Mouse (Mus musculus) hindbrain, embryonic 16.5 days (tissue): Measurements from ENCODE around the gene Sez6l2. TPM values are rescaled to one million over a fixed set of nuclear protein-coding genes. Genes with fewer than 3 reads are reported as not detected.
A peak's percentile ranks its signal among the peaks of the same experiment; 100 is the strongest.

ENCODE experiments used
- ATAC-seq: fragments of 200-750 bp; cut with Nextera tagmentation; 2 replicates; pipeline ENCODE4 v1.8.0; 2017; ENCODE audit warnings: moderate TSS enrichment, moderate library complexity
- H3K27ac ChIP-seq: fragments of 300-500 bp; sonication (generic); 2 replicates; pipeline ENCODE4 v1.5.1; 2014; ENCODE audit warnings: low read depth, mild to moderate bottlenecking, control low read depth, low read length, moderate library complexity
- H3K27me3 ChIP-seq: fragments of 300-500 bp; sonication (generic); replicated peaks from 2 replicates; pipeline ENCODE4 v1.6.1; 2014; ENCODE audit warnings: low read length; ENCODE audit not compliant: control insufficient read depth, insufficient read depth
- H3K36me3 ChIP-seq: fragments of 300-500 bp; sonication (generic); 2 replicates; pipeline ENCODE4 v1.6.1; 2014; ENCODE audit warnings: mild to moderate bottlenecking, low read length, moderate library complexity, mixed read lengths; ENCODE audit not compliant: control insufficient read depth, insufficient read depth
- H3K4me1 ChIP-seq: fragments of 300-500 bp; sonication (generic); 2 replicates; pipeline ENCODE4 v1.6.1; 2014; ENCODE audit warnings: low read depth, low read length; ENCODE audit not compliant: control insufficient read depth, insufficient read depth
- H3K4me2 ChIP-seq: fragments of 300-500 bp; sonication (generic); 2 replicates; pipeline ENCODE4 v1.6.1; 2014; ENCODE audit warnings: mild to moderate bottlenecking, low read length, control low read depth, moderate library complexity
- H3K4me3 ChIP-seq: fragments of 300-500 bp; sonication (generic); 2 replicates; pipeline ENCODE4 v1.5.1; 2014; ENCODE audit warnings: mild to moderate bottlenecking, low read length, control low read depth, moderate library complexity
- H3K9ac ChIP-seq: fragments of 300-500 bp; sonication (generic); 2 replicates; pipeline ENCODE4 v1.6.1; 2014; ENCODE audit warnings: low read depth, mild to moderate bottlenecking, control low read depth, low read length, moderate library complexity
- H3K9me3 ChIP-seq: fragments of 300-500 bp; sonication (generic); 2 replicates; pipeline ENCODE4 v1.6.1; 2014; ENCODE audit warnings: mild to moderate bottlenecking, low read length, moderate library complexity; ENCODE audit not compliant: control insufficient read depth
- WGBS: fragments of 180-500 bp; shearing (Covaris S2); extraction: QIAGEN DNeasy Blood & Tissue Kit; methylation state at CpG from one replicate; pipeline ENCODE4 v1.1.7; 2014; 5-methylcytosine and 5-hydroxymethylcytosine counted together
- polyA plus RNA-seq: library from polyadenylated mRNA; unstranded; fragments of >200 nt; fragmentation: Nextera tagmentation; extraction: Ambion mirVana; gene quantifications from 2 replicates; pipeline ENCODE4 v1.2.1, GENCODE M21; 2015

Sez6l2 gene
- polyA plus RNA-seq, 1 experiment from 2014 or later, result 56.7 TPM

GRCm38 (mm10) chr7:127008239-127009019 is 58.1 kb downstream of the Sez6l2 start:
- Histone ChIP-seq H3K27ac (peak overlapping the region; percentile 54), H3K36me3 (no peaks in the 10 kb centered on the region), H3K4me3 (no peak overlapping the region), H3K9ac (peak overlapping the region; percentile 10; the same call in 1 of the 2 replicates), H3K9me3 (no peaks in the 10 kb centered on the region), H3K4me2 (no peak overlapping the region), H3K4me1 (no peaks in the 10 kb centered on the region; the same call in 1 of the 2 replicates), H3K27me3 (no peaks in the 10 kb centered on the region)
- WGBS, result 50% methylated on average over 9 of the region's 9 CpGs
- peak; percentile 82 for ATAC-seq

GRCm38 (mm10) chr7:127009307-127010085 is 59.1 kb downstream of the Sez6l2 start:
- H3K27me3 ChIP-seq, result no peaks in the 10 kb centered on the region
- H3K4me1 ChIP-seq, result peaks cover 6% of the 10 kb centered on the region
- no peak overlapping the region for H3K4me2 ChIP-seq
- no peaks in the 10 kb centered on the region for H3K36me3 ChIP-seq
- H3K9me3 ChIP-seq, result no peaks in the 10 kb centered on the region
- no peak overlapping the region for H3K4me3 ChIP-seq
- no peak for ATAC-seq
- WGBS, result 81% methylated on average over 17 of the region's 17 CpGs
- H3K27ac ChIP-seq, result peak overlapping the region; percentile 54; the same call in 1 of the 2 replicates
- H3K9ac ChIP-seq, result no peak overlapping the region

- no peaks in the 10 kb centered on the region for H3K9me3 ChIP-seq
- no peak for ATAC-seq
- H3K9ac ChIP-seq, result no peak overlapping the region
- H3K27ac ChIP-seq, result no peak overlapping the region
- peaks cover 15% of the 10 kb centered on the region for H3K4me1 ChIP-seq
- H3K4me3 ChIP-seq, result no peak overlapping the region
- H3K36me3 ChIP-seq, result no peaks in the 10 kb centered on the region; the same call in 1 of the 2 replicates
- H3K4me2 ChIP-seq, result no peak overlapping the region
- H3K27me3 ChIP-seq, result no peaks in the 10 kb centered on the region
- WGBS, result 95% methylated on average over 2 of the region's 2 CpGs
Measured at GRCm38 (mm10) chr7:127011051-127011450, 60.7 kb downstream of the Sez6l2 start.

GRCm38 (mm10) chr7:127011717-127012116 is 61.4 kb downstream of the Sez6l2 start:
- no peak for ATAC-seq
- no peak overlapping the region for H3K4me3 ChIP-seq
- H3K9me3 ChIP-seq, result no peaks in the 10 kb centered on the region
- H3K36me3 ChIP-seq, result no peaks in the 10 kb centered on the region; the same call in 1 of the 2 replicates
- no peak overlapping the region for H3K27ac ChIP-seq
- H3K27me3 ChIP-seq, result no peaks in the 10 kb centered on the region
- H3K4me2 ChIP-seq, result no peak overlapping the region
- 82% methylated on average over 2 of the region's 2 CpGs for WGBS
- H3K4me1 ChIP-seq, result peaks cover 16% of the 10 kb centered on the region
- no peak overlapping the region for H3K9ac ChIP-seq

GRCm38 (mm10) chr7:127012374-127012773 is 62.0 kb downstream of the Sez6l2 start:
- H3K4me3 ChIP-seq, result no peak overlapping the region
- H3K9ac ChIP-seq, result no peak overlapping the region
- H3K27ac ChIP-seq, result no peak overlapping the region
- no peaks in the 10 kb centered on the region for H3K27me3 ChIP-seq
- H3K4me1 ChIP-seq, result peaks cover 16% of the 10 kb centered on the region
- H3K4me2 ChIP-seq, result no peak overlapping the region
- no peaks in the 10 kb centered on the region; the same call in 1 of the 2 replicates for H3K36me3 ChIP-seq
- no peaks in the 10 kb centered on the region for H3K9me3 ChIP-seq
- no peak for ATAC-seq
- 92% methylated on average over 6 of the region's 6 CpGs for WGBS

GRCm38 (mm10) chr7:127012845-127013244 is 62.5 kb downstream of the Sez6l2 start:
- no peak for ATAC-seq
- H3K4me1 ChIP-seq, result peaks cover 19% of the 10 kb centered on the region
- no peak overlapping the region for H3K27ac ChIP-seq
- H3K36me3 ChIP-seq, result no peaks in the 10 kb centered on the region; the same call in 1 of the 2 replicates
- H3K27me3 ChIP-seq, result no peaks in the 10 kb centered on the region
- H3K4me2 ChIP-seq, result no peak overlapping the region
- H3K4me3 ChIP-seq, result no peak overlapping the region
- H3K9ac ChIP-seq, result no peak overlapping the region
- no peaks in the 10 kb centered on the region for H3K9me3 ChIP-seq
- WGBS, result 95% methylated on average over 10 of the region's 10 CpGs

- H3K4me1 ChIP-seq, result peaks cover 25% of the 10 kb centered on the region
- no peak overlapping the region for H3K4me3 ChIP-seq
- H3K27ac ChIP-seq, result no peak overlapping the region
- H3K9ac ChIP-seq, result no peak overlapping the region
- H3K36me3 ChIP-seq, result no peaks in the 10 kb centered on the region; the same call in 1 of the 2 replicates
- no peak for ATAC-seq
- WGBS, result 96% methylated on average over 6 of the region's 6 CpGs
- no peaks in the 10 kb centered on the region for H3K9me3 ChIP-seq
- H3K27me3 ChIP-seq, result no peaks in the 10 kb centered on the region
- H3K4me2 ChIP-seq, result no peak overlapping the region
Measured at GRCm38 (mm10) chr7:127013385-127013784, 63.0 kb downstream of the Sez6l2 start.

- Histone ChIP-seq H3K27ac (no peak within 1 kb of the TSS), H3K9ac (peak within 1 kb of the TSS; percentile 0; the same call in 1 of the 2 replicates), H3K4me2 (peak within 1 kb of the TSS; percentile 38), H3K4me3 (peak within 1 kb of the TSS; percentile 29), H3K4me1 (peaks cover 34% of the 10 kb centered on the region), H3K9me3 (no peaks in the 10 kb centered on the region), H3K36me3 (no peaks in the 10 kb centered on the region; the same call in 1 of the 2 replicates), H3K27me3 (no peaks in the 10 kb centered on the region)
- no peak for ATAC-seq
- WGBS, result 74% methylated on average over 11 of the region's 11 CpGs
Measured at GRCm38 (mm10) chr7:127014320-127014719, 64.0 kb downstream of the Sez6l2 start, which contains the start of gene Mvp. TSS of gene Mvp (minus strand) at chr7:127014621.

GRCm38 (mm10) chr7:127014993-127015392 is 64.6 kb downstream of the Sez6l2 start:
- H3K27me3 ChIP-seq, result no peaks in the 10 kb centered on the region
- no peak overlapping the region for H3K27ac ChIP-seq
- no peak overlapping the region for H3K9ac ChIP-seq
- no peak overlapping the region for H3K4me2 ChIP-seq
- H3K9me3 ChIP-seq, result no peaks in the 10 kb centered on the region
- no peaks in the 10 kb centered on the region; the same call in 1 of the 2 replicates for H3K36me3 ChIP-seq
- no peak for ATAC-seq
- 93% methylated on average over 12 of the region's 12 CpGs for WGBS
- H3K4me3 ChIP-seq, result no peak overlapping the region
- H3K4me1 ChIP-seq, result peaks cover 40% of the 10 kb centered on the region
